Mouse (Mus musculus): Measurements from ENCODE around the gene Nudcd2.

DNA sequence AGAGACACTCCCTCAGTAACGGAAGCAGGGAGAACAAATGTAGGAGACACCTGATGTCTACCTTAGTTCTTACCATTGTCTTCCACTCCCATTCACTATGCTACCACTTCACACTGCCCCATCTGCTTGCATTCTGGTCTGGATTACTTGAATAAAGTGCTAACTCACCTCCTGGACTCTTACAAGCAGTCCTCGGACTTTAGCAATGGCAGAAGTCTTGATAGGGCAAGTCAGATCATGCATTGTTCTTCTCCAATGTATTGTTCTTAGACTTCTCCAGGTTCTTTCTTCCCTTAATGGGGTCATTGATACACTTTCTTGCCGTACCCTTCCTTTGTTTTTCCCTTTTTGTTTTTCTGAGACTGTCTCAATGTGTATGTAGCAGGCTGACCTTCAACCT lies 3.9 kb downstream of the Nudcd2 start:
- TF ChIP-seq USF2 (conservative IDR thresholded peaks at IDR 0.05; ENCODE audit: low read depth, low read length), result no peak
- TF ChIP-seq CHD1 (IDR thresholded peaks at IDR 0.05; ENCODE audit: low read depth, low read length), result no peak
- TF ChIP-seq CHD2 (IDR thresholded peaks at IDR 0.05; ENCODE audit: low read length), result no peak
- TF ChIP-seq EP300 (IDR thresholded peaks at IDR 0.05; ENCODE audit: low read length), result no peak
- no peak for TF ChIP-seq CTCF (conservative IDR thresholded peaks at IDR 0.05 in 1 of 2, IDR thresholded peaks at IDR 0.05 in 1 of 2; ENCODE audit: low read depth in 2 of 2, low read length in 2 of 2)
- TF ChIP-seq E2F4 (IDR thresholded peaks at IDR 0.05; ENCODE audit: insufficient replicate concordance, low read depth, low read length), result no peak
